Mouse (Mus musculus) forebrain, embryonic 11.5 days (tissue): ENCODE results near the gene Rnf2. TPM values are rescaled to one million over a fixed set of nuclear protein-coding genes. Genes with fewer than 3 reads are reported as not detected.

Experiments
- ATAC-seq: fragments of 200-750 bp; cut with Nextera tagmentation; replicated peaks from 2 replicates; pipeline ENCODE4 v1.8.0; 2017; ENCODE audit warnings: moderate TSS enrichment; ENCODE audit not compliant: low FRiP score
- DNase-seq: peaks from one replicate; pipeline ENCODE4 v3.0.0-alpha.2; 2017; ENCODE audit warnings: low spot score
- H3K27ac ChIP-seq: fragments of 300-500 bp; sonication (generic); 2 replicates; pipeline ENCODE4 v1.5.1; 2014; ENCODE audit warnings: low read depth, low read length
- H3K27me3 ChIP-seq: fragments of 300-500 bp; sonication (generic); 2 replicates; pipeline ENCODE4 v1.6.1; 2014; ENCODE audit warnings: mild to moderate bottlenecking, low read length, mixed read lengths; ENCODE audit not compliant: control insufficient read depth, insufficient read depth
- H3K36me3 ChIP-seq: fragments of 300-500 bp; sonication (generic); 2 replicates; pipeline ENCODE4 v1.6.1; 2014; ENCODE audit warnings: mild to moderate bottlenecking, low read length, moderate library complexity, mixed read lengths; ENCODE audit not compliant: control insufficient read depth, insufficient read depth
- H3K4me1 ChIP-seq: fragments of 300-500 bp; sonication (generic); replicated peaks from 2 replicates; pipeline ENCODE4 v1.6.1; 2014; ENCODE audit warnings: low read length, mixed read lengths; ENCODE audit not compliant: control insufficient read depth, insufficient read depth
- H3K4me2 ChIP-seq: fragments of 300-500 bp; sonication (generic); 2 replicates; pipeline ENCODE4 v1.6.1; 2014; ENCODE audit warnings: low read depth, mild to moderate bottlenecking, low read length, moderate library complexity, mixed read lengths; ENCODE audit not compliant: severe bottlenecking
- H3K4me3 ChIP-seq: fragments of 300-500 bp; sonication (generic); 2 replicates; pipeline ENCODE4 v1.5.1; 2014; ENCODE audit warnings: low read depth, low read length
- H3K9ac ChIP-seq: fragments of 300-500 bp; sonication (generic); 2 replicates; pipeline ENCODE4 v1.6.1; 2014; ENCODE audit warnings: low read length
- H3K9me3 ChIP-seq: fragments of 300-500 bp; sonication (generic); 2 replicates; pipeline ENCODE4 v1.6.1; 2016; ENCODE audit warnings: low read length, mixed read lengths; ENCODE audit not compliant: control insufficient read depth
- WGBS: fragments of 180-500 bp; shearing (Covaris S2); extraction: QIAGEN DNeasy Blood & Tissue Kit; methylation state at CpG from one replicate; pipeline ENCODE4 v1.1.7; 2014; 5-methylcytosine and 5-hydroxymethylcytosine counted together
- polyA plus RNA-seq: library from polyadenylated mRNA; unstranded; fragments of >200 nt; fragmentation: Nextera tagmentation; extraction: Ambion mirVana; gene quantifications from 2 replicates; pipeline ENCODE4 v1.2.1, GENCODE M21; 2014

Rnf2 gene
- polyA plus RNA-seq, 1 experiment from 2014 or later, result 140 TPM

DNA sequence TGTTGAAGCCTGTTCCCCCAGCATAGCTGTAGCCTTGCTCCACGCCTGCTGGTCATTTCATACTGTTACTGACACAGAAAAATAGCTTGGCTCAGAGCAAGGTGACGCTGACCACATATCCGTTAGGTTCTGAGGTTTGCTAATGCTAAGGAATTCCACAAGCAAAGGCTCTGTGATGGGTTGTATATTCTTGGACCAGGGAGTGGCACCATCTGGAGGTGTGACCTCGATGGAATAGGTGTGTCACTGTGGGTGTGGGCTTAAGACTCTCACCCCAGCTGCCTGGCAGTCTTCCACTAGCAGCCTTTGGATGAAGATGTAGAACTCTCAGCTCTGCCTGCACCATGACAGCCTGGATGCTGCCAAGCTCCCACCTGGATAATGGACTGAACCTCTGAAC, 34.2 kb downstream of the Rnf2 start:
- Histone ChIP-seq H3K27ac (no peak overlapping the region), H3K4me1 (no peaks in the 10 kb centered on the region), H3K4me3 (no peak overlapping the region), H3K9me3 (no peaks in the 10 kb centered on the region), H3K36me3 (no peaks in the 10 kb centered on the region; the same call in 1 of the 2 replicates), H3K4me2 (no peak overlapping the region), H3K9ac (no peak overlapping the region), H3K27me3 (no peaks in the 10 kb centered on the region)
- WGBS, result 92% methylated on average over 4 of the region's 4 CpGs
- DNase-seq, result no peak
- no peak for ATAC-seq

DNA sequence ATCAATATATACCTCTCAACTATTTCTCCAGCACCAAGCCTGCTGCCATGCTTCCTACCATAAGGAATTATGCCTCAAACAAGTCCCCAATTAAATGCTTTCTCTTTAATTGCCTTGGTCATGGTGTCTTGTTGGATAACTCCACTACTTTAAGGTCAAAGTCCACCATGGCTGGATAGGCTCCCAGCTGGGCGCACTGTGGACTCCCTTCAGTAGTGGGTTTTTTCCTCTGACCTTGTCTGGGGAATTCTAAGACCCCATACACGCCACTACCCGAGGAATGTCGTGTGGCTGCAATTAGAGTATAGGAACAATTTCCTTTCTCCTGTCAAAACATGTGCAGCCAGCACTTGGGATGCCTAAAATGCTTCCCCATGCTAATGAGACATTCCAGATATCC, 35.8 kb downstream of the Rnf2 start:
- WGBS, result 62% methylated on average over 4 of the region's 4 CpGs
- ATAC-seq (no peak), DNase-seq (no peak)
- H3K4me3 ChIP-seq, result no peak overlapping the region
- no peak overlapping the region for H3K9ac ChIP-seq
- H3K4me2 ChIP-seq, result no peak overlapping the region
- no peaks in the 10 kb centered on the region for H3K9me3 ChIP-seq
- no peaks in the 10 kb centered on the region; the same call in 1 of the 2 replicates for H3K36me3 ChIP-seq
- no peaks in the 10 kb centered on the region for H3K27me3 ChIP-seq
- no peak overlapping the region for H3K27ac ChIP-seq
- no peaks in the 10 kb centered on the region for H3K4me1 ChIP-seq

DNA sequence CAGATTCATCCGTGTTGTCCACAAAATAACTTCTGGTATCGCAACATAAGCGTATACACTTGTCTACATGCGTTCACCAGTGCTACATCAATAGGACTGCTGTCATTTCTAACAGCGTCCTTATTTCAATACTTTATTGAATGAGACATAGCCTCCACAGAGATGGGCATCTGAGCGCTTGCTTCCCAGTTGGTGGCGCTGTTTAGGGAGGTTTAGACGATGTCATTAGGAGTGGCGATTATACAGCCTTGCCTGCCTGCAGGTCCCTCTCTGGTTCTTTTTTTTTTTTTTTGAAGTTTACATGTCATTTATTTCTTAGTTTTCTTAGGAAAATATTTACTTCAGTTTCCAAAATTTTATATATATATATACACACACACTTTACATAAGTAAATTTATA, 39.5 kb downstream of the Rnf2 start:
- WGBS, result 78% methylated on average over 9 of the region's 9 CpGs
- Histone ChIP-seq H3K4me2 (no peak overlapping the region), H3K27ac (no peak overlapping the region), H3K27me3 (no peaks in the 10 kb centered on the region), H3K9me3 (no peaks in the 10 kb centered on the region), H3K4me3 (no peak overlapping the region), H3K9ac (no peak overlapping the region), H3K4me1 (no peaks in the 10 kb centered on the region), H3K36me3 (no peaks in the 10 kb centered on the region; the same call in 1 of the 2 replicates)
- no peak for DNase-seq
- no peak for ATAC-seq

DNA sequence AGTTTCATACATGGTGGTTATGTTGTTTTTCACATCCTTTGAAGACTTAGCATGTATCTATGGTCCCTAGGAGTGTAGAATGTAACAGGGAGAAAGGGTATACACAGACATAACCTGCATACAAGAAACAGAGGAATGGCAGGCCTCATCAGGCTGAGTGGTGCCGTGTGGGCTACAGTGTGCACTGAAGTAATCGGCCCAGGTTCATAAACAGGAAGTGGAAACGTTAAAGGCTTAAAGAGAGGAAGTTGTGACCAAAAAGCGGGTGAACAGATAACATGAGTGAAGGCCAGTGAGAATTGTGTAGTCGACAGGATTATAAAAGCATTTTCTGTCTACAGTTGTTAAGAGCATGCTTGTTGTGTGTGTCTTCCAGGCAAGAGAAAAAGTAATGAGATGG, 43.7 kb downstream of the Rnf2 start:
- Histone ChIP-seq H3K9me3 (no peaks in the 10 kb centered on the region), H3K9ac (no peak overlapping the region), H3K36me3 (peaks cover 3% of the 10 kb centered on the region; the same call in 1 of the 2 replicates), H3K27ac (no peak overlapping the region), H3K27me3 (no peaks in the 10 kb centered on the region), H3K4me3 (no peak overlapping the region), H3K4me2 (no peak overlapping the region), H3K4me1 (no peaks in the 10 kb centered on the region)
- ATAC-seq (no peak), DNase-seq (no peak)
- 92% methylated on average over 5 of the region's 5 CpGs for WGBS

DNA sequence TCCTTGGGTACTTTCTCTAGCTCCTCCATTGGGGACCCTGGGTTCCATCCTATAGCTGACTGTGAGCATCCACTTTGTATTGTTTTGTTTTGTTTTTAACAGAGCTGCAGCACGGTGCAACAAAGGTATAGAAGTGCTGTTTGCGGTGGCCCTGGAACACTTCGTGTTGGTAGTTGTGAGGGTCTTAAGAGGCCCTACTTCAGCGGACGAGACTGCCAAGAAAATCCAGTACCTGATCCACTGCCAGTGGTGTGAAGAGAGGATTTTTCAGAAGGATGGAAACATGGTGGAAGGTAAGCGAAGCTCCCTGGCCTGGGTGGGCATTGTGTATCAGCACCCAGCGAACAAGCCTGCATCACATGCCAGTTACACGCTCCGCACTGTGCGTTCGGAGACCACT, 48.8 kb downstream of the Rnf2 start:
- Histone ChIP-seq H3K4me2 (no peak overlapping the region), H3K4me1 (no peaks in the 10 kb centered on the region), H3K36me3 (peaks cover 8% of the 10 kb centered on the region), H3K9ac (no peak overlapping the region), H3K27me3 (no peaks in the 10 kb centered on the region), H3K4me3 (no peak overlapping the region), H3K9me3 (no peaks in the 10 kb centered on the region), H3K27ac (no peak overlapping the region)
- DNase-seq (no peak), ATAC-seq (no peak)
- WGBS, result 96% methylated on average over 11 of the region's 11 CpGs

DNA sequence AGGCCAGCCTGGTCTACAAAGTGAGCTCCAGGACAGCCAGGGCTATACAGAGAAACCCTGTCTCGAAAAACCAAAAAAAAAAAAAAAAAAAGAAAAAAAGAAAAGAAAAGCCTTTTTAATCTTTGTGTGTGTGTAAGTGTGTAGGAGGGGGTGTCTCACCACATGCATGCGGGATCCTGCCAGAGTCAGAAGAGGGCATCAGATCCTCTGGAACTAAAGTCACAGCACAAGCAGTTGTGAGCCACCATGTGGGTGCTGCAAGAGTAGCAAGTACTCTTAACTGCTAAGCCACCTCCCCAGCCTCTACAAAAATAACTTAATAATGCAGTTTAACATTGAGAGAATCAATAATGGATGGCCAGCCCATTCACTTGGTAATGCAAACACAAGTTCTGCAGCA, 49.9 kb downstream of the Rnf2 start:
- no peak overlapping the region for H3K4me3 ChIP-seq
- no peaks in the 10 kb centered on the region for H3K9me3 ChIP-seq
- peaks cover 8% of the 10 kb centered on the region for H3K36me3 ChIP-seq
- no peak overlapping the region for H3K9ac ChIP-seq
- DNase-seq (no peak), ATAC-seq (no peak)
- no peaks in the 10 kb centered on the region for H3K27me3 ChIP-seq
- H3K4me1 ChIP-seq, result no peaks in the 10 kb centered on the region
- no peak overlapping the region for H3K27ac ChIP-seq
- no peak overlapping the region for H3K4me2 ChIP-seq
- 96% methylated on average over 1 of the region's 2 CpGs for WGBS

DNA sequence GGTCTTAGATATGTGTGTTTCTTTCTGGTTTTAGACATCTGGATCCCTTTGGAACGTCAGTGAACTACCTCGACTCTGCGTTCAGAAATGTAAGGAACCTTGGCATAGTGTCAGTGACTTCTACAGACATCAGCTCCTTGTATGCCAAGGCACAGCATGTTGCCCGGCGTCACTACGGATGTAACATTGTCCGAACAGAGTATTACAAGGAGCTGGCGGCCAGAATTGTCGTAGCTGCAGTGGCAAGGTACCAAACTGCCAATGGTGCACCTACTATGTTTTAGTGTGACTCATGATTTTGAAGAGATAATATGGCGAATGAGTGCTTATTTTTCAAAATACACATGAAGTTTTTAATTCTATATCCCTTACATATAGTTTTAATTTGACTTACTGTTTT, 50.9 kb downstream of the Rnf2 start:
- Histone ChIP-seq H3K27ac (no peak overlapping the region), H3K4me1 (no peaks in the 10 kb centered on the region), H3K9me3 (no peaks in the 10 kb centered on the region), H3K9ac (no peak overlapping the region), H3K27me3 (no peaks in the 10 kb centered on the region), H3K4me3 (no peak overlapping the region), H3K36me3 (peaks cover 8% of the 10 kb centered on the region), H3K4me2 (no peak overlapping the region)
- DNase-seq, result no peak
- no peak for ATAC-seq
- WGBS, result 93% methylated on average over 10 of the region's 10 CpGs

DNA sequence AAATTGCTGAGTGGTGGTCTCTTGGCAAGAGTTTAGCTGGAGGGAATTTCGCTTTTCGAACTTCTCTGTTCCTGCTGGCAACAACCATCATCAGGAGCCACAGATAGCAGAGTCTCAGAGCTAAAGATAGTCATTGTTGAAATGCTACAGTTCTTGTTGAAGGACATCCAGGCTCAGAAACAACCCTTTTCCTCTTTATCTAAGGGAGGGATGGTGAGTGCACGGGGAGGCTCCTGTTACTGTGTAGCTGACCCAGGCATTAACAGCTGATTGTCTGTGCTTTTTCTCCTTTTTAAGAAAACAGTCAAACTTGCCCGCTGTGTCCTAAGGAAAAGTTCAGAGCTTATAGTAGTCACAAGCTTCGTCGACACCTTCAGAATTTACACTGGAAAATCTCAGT, 65.3 kb downstream of the Rnf2 start:
- DNase-seq, result no peak
- 95% methylated on average over 6 of the region's 6 CpGs for WGBS
- no peak overlapping the region for H3K4me2 ChIP-seq

DNA sequence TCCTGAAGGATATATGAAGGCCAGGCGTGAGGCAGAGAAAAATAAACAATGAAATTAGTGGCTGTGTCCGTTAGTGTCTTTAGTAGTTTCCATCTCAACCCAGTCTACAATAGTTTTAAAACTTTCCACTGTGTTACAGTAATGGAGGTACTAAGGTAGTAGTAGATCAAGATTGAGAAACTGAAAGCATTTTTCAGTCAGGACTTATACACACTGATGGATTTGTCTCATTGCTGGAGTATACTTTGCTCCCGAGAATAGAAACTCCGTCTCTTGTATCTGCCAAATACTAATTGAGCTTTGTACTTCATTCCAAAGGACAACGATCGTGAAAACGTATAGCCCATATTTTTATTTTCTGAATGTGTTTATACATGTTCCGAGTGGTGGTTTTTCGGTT, 71.4 kb downstream of the Rnf2 start:
- Histone ChIP-seq H3K27ac (no peak overlapping the region; the same call in 1 of the 2 replicates), H3K4me2 (peak overlapping the region; percentile 64), H3K9ac (peak overlapping the region; percentile 90), H3K4me3 (peak overlapping the region; percentile 80), H3K27me3 (no peaks in the 10 kb centered on the region), H3K36me3 (no peaks in the 10 kb centered on the region), H3K4me1 (peaks cover 7% of the 10 kb centered on the region), H3K9me3 (no peaks in the 10 kb centered on the region)
- DNase-seq (no peak), ATAC-seq (no peak)
- 48% methylated on average over 9 of the region's 9 CpGs for WGBS

More for the DNA sequence above, 65.3 kb downstream of the Rnf2 start:
- H3K36me3 ChIP-seq, result peaks cover 9% of the 10 kb centered on the region; the same call in 1 of the 2 replicates
- H3K4me1 ChIP-seq, result no peaks in the 10 kb centered on the region
- H3K27me3 ChIP-seq, result no peaks in the 10 kb centered on the region
- ATAC-seq, result no peak
- no peak overlapping the region for H3K4me3 ChIP-seq
- no peak overlapping the region for H3K9ac ChIP-seq
- no peaks in the 10 kb centered on the region for H3K9me3 ChIP-seq
- no peak overlapping the region for H3K27ac ChIP-seq
